Mouse (Mus musculus) gastrocnemius, adult 2 months (tissue): ENCODE results near the gene Pld1. TPM values are rescaled to one million over a fixed set of nuclear protein-coding genes. Genes with fewer than 3 reads are reported as not detected.

ENCODE experiments used
- DNase-seq: peaks from one replicate; pipeline ENCODE4 v3.0.0; 2022
- H3K27ac ChIP-seq: fragments of 200-600 bp; 2 replicates; pipeline ENCODE4 v1.8.1; 2022; ENCODE audit warnings: mild to moderate bottlenecking
- H3K4me3 ChIP-seq: fragments of 200-600 bp; 2 replicates; pipeline ENCODE4 v1.8.1; 2022; ENCODE audit warnings: mild to moderate bottlenecking, moderate library complexity
- CTCF ChIP-seq: fragments of 200-600 bp; IDR thresholded peaks from 2 replicates; pipeline ENCODE4 v1.8.1; 2022; ENCODE audit warnings: antibody characterized with exemption, mild to moderate bottlenecking, moderate library complexity
- intact Hi-C: fragments of 180-260 bp; cut with DNase I; formaldehyde crosslinking; loops from one replicate; pipeline ENCODE4 v1.15.1; 2025
- total RNA-seq, 2 experiments: library from RNA; stranded (reverse); gene quantifications; 2 replicates each; pipeline ENCODE4 v1.2.3; 2021

The Pld1 gene
- total RNA-seq, 2 experiments from 2014 or later, result 4.6 to 6.1 TPM

GRCm38 (mm10) chr3:28107446-28108004 lies 169.0 kb downstream of the Pld1 start:
- peak; percentile 37 for DNase-seq
- Histone ChIP-seq H3K27ac (peak overlapping the region; percentile 63), H3K4me3 (no peak overlapping the region)
- TF ChIP-seq CTCF, result peak; percentile 75
- intact Hi-C loops, result loop anchor here (1.0 to 10.0 kb wide), 2 partner anchors 124 to 643 kb away; no protein-coding TSS in a partner anchor

GRCm38 (mm10) chr3:28111516-28111915 lies 173.0 kb downstream of the Pld1 start:
- no peak for DNase-seq
- Histone ChIP-seq H3K27ac (peak overlapping the region; percentile 31), H3K4me3 (no peak overlapping the region)
- intact Hi-C loops, result no loop called here
- TF ChIP-seq CTCF, result no peak

GRCm38 (mm10) chr3:28113881-28114280 lies 175.4 kb downstream of the Pld1 start:
- no peak for DNase-seq
- no peak for TF ChIP-seq CTCF
- intact Hi-C loops, result no loop called here
- Histone ChIP-seq H3K27ac (no peak overlapping the region), H3K4me3 (no peak overlapping the region)

GRCm38 (mm10) chr3:28141716-28142115 lies 203.2 kb downstream of the Pld1 start:
- TF ChIP-seq CTCF, result no peak
- intact Hi-C loops, result no loop called here
- Histone ChIP-seq H3K4me3 (no peak overlapping the region), H3K27ac (peak overlapping the region; percentile 49; the same call in 1 of the 2 replicates)
- no peak for DNase-seq

- H3K27ac ChIP-seq, result peak overlapping the region; percentile 49; the same call in 1 of the 2 replicates
- DNase-seq, result peak; percentile 51
- H3K4me3 ChIP-seq, result no peak overlapping the region
- intact Hi-C loops, result no loop called here
- TF ChIP-seq CTCF, result no peak
Observed at GRCm38 (mm10) chr3:28142121-28142520, 203.6 kb downstream of the Pld1 start.

- no peak for TF ChIP-seq CTCF
- H3K27ac ChIP-seq, result peak overlapping the region; percentile 66; the same call in 1 of the 2 replicates
- peak; percentile 60 for DNase-seq
Observed at GRCm38 (mm10) chr3:28144676-28145075, 206.2 kb downstream of the Pld1 start.

GRCm38 (mm10) chr3:28145461-28145860 lies 207.0 kb downstream of the Pld1 start:
- DNase-seq, result no peak

More at GRCm38 (mm10) chr3:28144676-28145075, 206.2 kb downstream of the Pld1 start:
- intact Hi-C loops, result no loop called here
- H3K4me3 ChIP-seq, result no peak overlapping the region

GRCm38 (mm10) chr3:28149656-28150256 lies 211.3 kb downstream of the Pld1 start:
- DNase-seq, result no peak
- Histone ChIP-seq H3K27ac (no peak overlapping the region), H3K4me3 (no peak overlapping the region)
- intact Hi-C loops, result no loop called here
- no peak for TF ChIP-seq CTCF

More at GRCm38 (mm10) chr3:28145461-28145860, 207.0 kb downstream of the Pld1 start:
- intact Hi-C loops, result no loop called here
- H3K27ac ChIP-seq, result peak overlapping the region; percentile 66
- no peak for TF ChIP-seq CTCF
- no peak overlapping the region for H3K4me3 ChIP-seq

- H3K4me3 ChIP-seq, result no peak overlapping the region
- intact Hi-C loops, result no loop called here
- no peak overlapping the region for H3K27ac ChIP-seq
- TF ChIP-seq CTCF, result no peak
- no peak for DNase-seq
Observed at GRCm38 (mm10) chr3:28158006-28158405, 219.5 kb downstream of the Pld1 start.

GRCm38 (mm10) chr3:28158916-28159315 lies 220.4 kb downstream of the Pld1 start:
- intact Hi-C loops, result no loop called here
- TF ChIP-seq CTCF, result no peak
- Histone ChIP-seq H3K27ac (no peak overlapping the region), H3K4me3 (no peak overlapping the region)
- no peak for DNase-seq

- Histone ChIP-seq H3K27ac (no peak overlapping the region), H3K4me3 (no peak overlapping the region)
- TF ChIP-seq CTCF, result no peak
- intact Hi-C loops, result no loop called here
- DNase-seq, result no peak
Observed at GRCm38 (mm10) chr3:28162346-28162745, 223.9 kb downstream of the Pld1 start.

GRCm38 (mm10) chr3:28164678-28165077 lies 226.2 kb downstream of the Pld1 start:
- intact Hi-C loops, result loop anchor here (2.0 to 5.0 kb wide), 3 partner anchors 243 to 582 kb away; no protein-coding TSS in a partner anchor
- no peak; the same call in 1 of the 2 replicates for TF ChIP-seq CTCF
- no peak for DNase-seq
- Histone ChIP-seq H3K4me3 (no peak overlapping the region), H3K27ac (no peak overlapping the region)

- peak; percentile 52 for DNase-seq
- intact Hi-C loops, result loop anchor here (2.0 to 5.0 kb wide), 3 partner anchors 242 to 581 kb away; no protein-coding TSS in a partner anchor
- H3K27ac ChIP-seq, result no peak overlapping the region
- peak; percentile 77 for TF ChIP-seq CTCF
- no peak overlapping the region for H3K4me3 ChIP-seq
Observed at GRCm38 (mm10) chr3:28165598-28165997, 227.1 kb downstream of the Pld1 start.
